Mouse (Mus musculus) gastrocnemius, adult 8-10 months (tissue): ENCODE data around the gene Atf3. TPM values are rescaled to one million over a fixed set of nuclear protein-coding genes. Genes with fewer than 3 reads are reported as not detected.
"Not testable (repeated sequence)": the region's sequence is repeated elsewhere in the genome, so short reads cannot be mapped to it uniquely, and the experiment has no call there.

Experiments used
- DNase-seq, 2 experiments: peaks; one replicate each; pipeline ENCODE4 v3.0.0; 2022; ENCODE audit warnings: low spot score in 2 of 2
- total RNA-seq, 4 experiments: library from RNA; stranded (reverse); gene quantifications; 2 replicates each; pipeline ENCODE4 v1.2.4; 2022

The Atf3 gene
- total RNA-seq, 4 experiments from 2014 or later: 1.9 to 19.3 (median 7.4) TPM

- no peak for DNase-seq
Measured at GRCm38 (mm10) chr1:191153052-191153451, 64.8 kb downstream of the Atf3 start.

- DNase-seq: no peak
Measured at GRCm38 (mm10) chr1:191150924-191151605, 66.8 kb downstream of the Atf3 start.

GRCm38 (mm10) chr1:191149489-191149888 lies 68.3 kb downstream of the Atf3 start:
- not testable (repeated sequence) for DNase-seq

GRCm38 (mm10) chr1:191140983-191141382 lies 76.9 kb downstream of the Atf3 start:
- no peak for DNase-seq

- no peak for DNase-seq
Measured at GRCm38 (mm10) chr1:191138874-191139495, 78.9 kb downstream of the Atf3 start.

- DNase-seq: no peak
Measured at GRCm38 (mm10) chr1:191138436-191138835, 79.4 kb downstream of the Atf3 start.

GRCm38 (mm10) chr1:191135406-191135805 lies 82.4 kb downstream of the Atf3 start:
- DNase-seq: no peak

- DNase-seq: no peak
Measured at GRCm38 (mm10) chr1:191132934-191133333, 84.9 kb downstream of the Atf3 start.

- DNase-seq: no peak
Measured at GRCm38 (mm10) chr1:191132240-191132639, 85.6 kb downstream of the Atf3 start.

- no peak for DNase-seq
Measured at GRCm38 (mm10) chr1:191131692-191132091, 86.1 kb downstream of the Atf3 start.

- DNase-seq: peak; percentile 17 to 20
Measured at GRCm38 (mm10) chr1:191125811-191126638, 91.8 kb downstream of the Atf3 start.

GRCm38 (mm10) chr1:191124288-191124687 lies 93.6 kb downstream of the Atf3 start:
- no peak for DNase-seq

GRCm38 (mm10) chr1:191123696-191124095 lies 94.1 kb downstream of the Atf3 start:
- DNase-seq: no peak

- no peak for DNase-seq
Measured at GRCm38 (mm10) chr1:191122744-191123143, 95.1 kb downstream of the Atf3 start.

Other genes starting within 250 kb of the Atf3 start
- under 1 TPM; 0.35 to 0.94 (median 0.68) TPM for gene Vash2, start 238.7 kb downstream of the Atf3 start, total RNA-seq
- 10 to 100 TPM in 2 of 4 experiments, 1 to 10 TPM in 2; 8.3 to 17.1 (median 10.4) TPM for gene Flvcr1, start 191.9 kb downstream of the Atf3 start, total RNA-seq
- not detected for gene Spata45, start 181.4 kb downstream of the Atf3 start, total RNA-seq
- 10 to 100 TPM in 3 of 4 experiments, 1 to 10 TPM in 1; 9.9 to 16.6 (median 13.7) TPM for gene Tatdn3, start 155.1 kb downstream of the Atf3 start, total RNA-seq
- under 1 TPM; 0.12 to 0.70 (median 0.32) TPM for gene Nsl1, start 155.0 kb downstream of the Atf3 start, total RNA-seq
- not detected for gene Batf3, start 120.2 kb downstream of the Atf3 start, total RNA-seq
- gene Fam71a, start 53.2 kb downstream of the Atf3 start, total RNA-seq: not detected
- gene Nenf, start 100.2 kb upstream of the Atf3 start, total RNA-seq: 10 to 100 TPM; 58.2 to 77.0 (median 71.4) TPM
- gene Tmem206, start 107.9 kb upstream of the Atf3 start, total RNA-seq: 1 to 10 TPM in 1 of 4 experiments, under 1 TPM in 3; 0.68 to 1.9 (median 0.84) TPM
- gene Ppp2r5a, start 185.2 kb upstream of the Atf3 start, total RNA-seq: 10 to 100 TPM; 62.4 to 75.3 (median 67.2) TPM